In genomic region chr3:156823039-156823438, GRCm38 (mm10) we compare ENCODE assay signal across 17 mouse cellular contexts.
"Had no signal": no experiment of that assay in that cellular context is flagged by ENCODE, and none has a peak within 500 bp of the region (broad histone marks: within the 10 kb centered on the region; RNA-seq: fewer than 3 reads in every experiment).

No protein-coding gene starts in this region.

- H3K9me3 ChIP-seq: midbrain, embryonic 13.5 days; neural tube, embryonic 13.5 days; neural tube, embryonic 15.5 days had no signal

- H3K27me3 ChIP-seq: midbrain, embryonic 13.5 days; neural tube, embryonic 13.5 days; neural tube, embryonic 15.5 days had no signal

- H3K9ac ChIP-seq: liver, embryonic 14.5 days; lung, embryonic 14.5 days; midbrain, embryonic 13.5 days; neural tube, embryonic 13.5 days; neural tube, embryonic 15.5 days had no signal

- H3K4me2 ChIP-seq: lung, embryonic 14.5 days; midbrain, embryonic 11.5 days; midbrain, embryonic 13.5 days; neural tube, embryonic 13.5 days; neural tube, embryonic 15.5 days had no signal

- ATAC-seq: midbrain, embryonic 13.5 days; midbrain, embryonic 16.5 days had no signal

- H3K27ac ChIP-seq: liver, embryonic 14.5 days; midbrain, embryonic 13.5 days; neural tube, embryonic 13.5 days; neural tube, embryonic 15.5 days had no signal

- H3K36me3 ChIP-seq: midbrain, embryonic 13.5 days; neural tube, embryonic 13.5 days; neural tube, embryonic 15.5 days had no signal

- H3K4me3 ChIP-seq: midbrain, embryonic 13.5 days; myocyte; neural tube, embryonic 13.5 days; neural tube, embryonic 15.5 days had no signal

- DNase-seq: lung, adult 18-20 months; lung, embryonic 14.5 days; lung, postnatal 4 days; retina, postnatal 1 day; right cerebral cortex, adult 18-20 months; right cerebral cortex, postnatal 25 days; right cerebral cortex, postnatal 4 days; spleen, adult 18-20 months; thymus, adult 18-20 months; thymus, postnatal 36 days had no signal

- H3K4me1 ChIP-seq: midbrain, embryonic 13.5 days; neural tube, embryonic 13.5 days had no signal
